Mouse (Mus musculus) ovary, postnatal 14 days (tissue): ENCODE measurements around the gene Pcdh20.
A peak's percentile ranks its signal among the peaks of the same experiment; 100 is the strongest.

Source experiments
- DNase-seq: peaks from one replicate; pipeline ENCODE4 v3.0.0; 2022; ENCODE audit warnings: low spot score

The Pcdh20 gene

DNA sequence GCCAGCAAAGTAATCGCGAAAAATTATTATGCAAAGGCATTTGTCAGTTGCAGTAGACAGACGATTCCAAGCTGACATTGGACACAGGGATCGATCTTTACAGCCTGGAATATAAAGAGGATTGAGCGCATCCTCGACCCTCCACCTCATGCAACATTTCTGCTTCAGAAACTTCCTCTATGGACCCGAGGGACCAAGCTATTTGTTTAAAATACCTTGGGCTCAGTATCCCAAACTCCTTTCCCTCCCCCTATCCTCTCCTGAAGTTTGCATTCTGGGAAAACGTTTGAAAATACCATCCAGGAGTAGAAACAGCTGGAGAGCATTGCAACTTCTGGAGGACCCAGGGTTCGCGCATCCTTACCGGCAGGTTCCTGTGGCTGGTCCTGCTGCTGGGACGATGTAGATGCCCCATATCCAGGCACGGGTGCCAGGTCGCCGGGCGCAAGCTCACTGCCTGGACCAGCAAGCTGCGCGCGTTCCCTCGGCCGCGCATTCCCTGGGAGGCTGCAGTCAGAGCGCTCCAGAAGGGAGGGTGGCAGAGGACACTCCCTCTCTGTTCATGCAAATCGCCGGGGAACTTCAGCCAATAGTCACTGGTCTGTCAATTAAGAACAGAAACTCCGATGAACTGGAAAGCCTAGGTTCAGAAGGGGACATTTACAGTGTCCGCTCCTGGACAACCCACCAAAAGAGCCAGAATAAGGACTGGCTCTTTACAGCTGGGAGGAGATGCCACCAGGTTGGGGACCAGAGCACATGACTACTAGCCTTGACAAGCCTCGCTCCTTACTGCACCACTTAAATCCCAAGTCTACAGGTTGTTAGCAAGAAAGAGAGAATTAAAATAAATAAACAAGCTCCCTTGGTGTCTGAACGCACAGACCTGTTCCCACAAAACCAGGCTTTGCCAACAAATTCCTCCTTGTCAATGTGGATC lies at the start of gene Pcdh20:
Gene Pcdh20 (minus strand): TSS at position 902 of the 940 bp plus-strand sequence.
- no peak for DNase-seq

- no peak for DNase-seq
Observed at GRCm38 (mm10) chr14:88479909-88480308, 8.7 kb upstream of the Pcdh20 start.

GRCm38 (mm10) chr14:88469956-88470355 lies 1.2 kb downstream of the Pcdh20 start:
- DNase-seq = no peak

GRCm38 (mm10) chr14:88469361-88469760 lies 1.8 kb downstream of the Pcdh20 start:
- peak; percentile 5 for DNase-seq

- no peak for DNase-seq
Observed at GRCm38 (mm10) chr14:88466416-88466815, 4.8 kb downstream of the Pcdh20 start.

DNA sequence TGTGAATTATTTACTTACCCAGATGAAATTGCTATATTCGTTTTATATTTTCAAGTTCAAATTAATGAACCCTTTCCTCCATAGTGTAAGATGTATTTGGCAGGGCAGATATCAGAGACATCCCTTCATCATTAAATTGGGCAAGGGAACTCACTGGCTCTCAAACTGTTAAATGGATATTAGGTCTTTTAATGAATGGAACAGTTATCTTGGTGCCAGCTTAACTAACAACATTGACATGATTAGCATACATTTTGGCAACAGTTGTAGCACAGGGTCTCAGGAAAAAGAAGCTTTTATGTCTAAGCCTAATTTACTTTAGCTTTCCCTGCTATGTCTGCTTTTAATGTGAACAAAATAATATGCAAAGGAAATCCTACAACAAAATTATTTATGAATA lies 6.8 kb downstream of the Pcdh20 start:
- DNase-seq = no peak

GRCm38 (mm10) chr14:88463357-88463756 lies 7.8 kb downstream of the Pcdh20 start:
- no peak for DNase-seq

DNA sequence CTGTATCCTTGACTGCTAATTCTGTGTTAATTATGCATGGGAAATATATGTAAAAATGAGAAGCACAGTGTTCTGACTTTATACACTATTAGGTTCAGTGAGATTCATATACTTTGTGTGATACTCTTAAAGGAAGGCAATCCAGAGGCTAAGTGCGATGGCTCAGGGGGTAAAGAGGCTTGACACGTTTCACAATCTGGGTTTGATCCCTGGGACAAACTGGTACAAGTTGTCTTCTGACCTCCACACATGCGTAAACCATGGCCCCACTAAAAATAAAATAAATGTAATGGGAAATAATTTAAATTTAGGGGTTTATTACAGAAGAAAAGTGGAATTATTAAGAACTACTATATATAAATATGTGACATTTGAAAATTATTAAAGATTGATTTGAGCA lies 8.3 kb downstream of the Pcdh20 start:
- DNase-seq = no peak

DNA sequence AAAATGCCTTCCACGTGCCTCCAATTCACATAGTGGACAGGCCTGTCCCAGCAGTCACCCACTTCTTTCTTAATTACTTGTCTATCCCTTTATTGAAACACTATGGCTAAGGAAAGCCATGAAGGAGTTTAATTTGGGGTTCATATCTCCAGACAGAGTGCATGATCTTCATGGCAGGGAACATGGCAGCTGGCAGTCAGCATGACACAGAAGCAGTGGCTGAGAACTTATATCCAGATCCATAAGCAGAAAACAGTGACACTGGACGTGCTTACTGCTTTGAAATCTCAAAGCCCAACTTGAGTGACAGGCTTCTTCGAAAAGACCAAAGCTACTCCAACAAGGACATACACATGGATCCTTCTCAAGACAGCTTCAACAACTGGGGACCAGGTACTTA lies 10.5 kb downstream of the Pcdh20 start:
- no peak for DNase-seq

DNA sequence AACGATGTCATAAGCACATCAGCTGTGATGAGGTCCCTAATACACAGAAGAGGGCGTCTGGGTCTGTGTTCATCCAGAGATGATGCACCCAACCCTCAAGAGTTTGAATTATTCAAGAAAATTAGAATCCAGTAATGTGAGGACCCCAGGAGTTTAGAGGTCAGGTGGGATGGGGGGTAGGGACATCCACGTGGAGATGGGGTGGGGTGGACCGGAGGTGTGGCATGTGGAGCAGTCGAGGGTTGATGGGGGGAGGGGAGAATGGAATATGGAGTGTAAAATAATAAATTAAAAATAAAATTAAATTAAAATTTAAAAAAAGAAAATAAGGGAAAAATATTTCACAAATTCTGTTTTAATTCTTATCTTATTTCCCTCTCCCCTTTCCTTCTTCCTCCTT lies 27.9 kb downstream of the Pcdh20 start:
- no peak for DNase-seq

DNA sequence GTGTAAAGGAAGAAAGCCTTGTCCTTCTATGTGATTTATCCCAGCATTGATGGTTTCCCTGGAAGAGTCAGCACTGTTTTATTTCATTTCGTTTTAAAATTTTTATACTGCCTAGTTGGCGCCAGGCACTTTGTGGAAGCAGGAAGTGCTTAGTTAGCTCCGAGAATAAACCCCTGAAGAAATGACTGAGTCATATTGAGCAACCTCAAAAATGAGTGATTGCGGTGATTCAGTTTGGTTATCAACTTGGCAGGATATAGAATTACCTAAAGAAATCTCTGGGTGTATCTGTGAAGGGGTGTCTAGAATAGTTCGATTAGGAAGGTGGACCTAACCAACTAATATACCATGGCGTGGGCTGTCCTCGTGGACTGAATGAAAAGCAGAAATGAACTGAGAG lies 41.8 kb downstream of the Pcdh20 start:
- DNase-seq = no peak

GRCm38 (mm10) chr14:88427370-88427769 lies 43.8 kb downstream of the Pcdh20 start:
- no peak for DNase-seq
